Mouse (Mus musculus) liver, embryonic 14 days (tissue): ENCODE data around the gene Itgb7. TPM values are rescaled to one million over a fixed set of nuclear protein-coding genes. Genes with fewer than 3 reads are reported as not detected.

Source experiments
- polyA plus RNA-seq: library from polyadenylated mRNA; depleted of rRNA; stranded (reverse); fragments of >200 nt; gene quantifications from 2 replicates; pipeline ENCODE4 v1.2.3, GENCODE M21; 2012; rRNA removed

The Itgb7 gene
- 2.2 and 2.3 TPM in 2 replicates for polyA plus RNA-seq

GRCm38 (mm10) chr15:102231748-102232147 is at the start of gene Itgb7:
TSS of gene Itgb7 (minus strand) at chr15:102231944.

GRCm38 (mm10) chr15:102279092-102279782 is 47.5 kb upstream of the Itgb7 start, which contains the start of gene Mfsd5:
TSS of gene Mfsd5 (plus strand) at chr15:102279454.

GRCm38 (mm10) chr15:102270274-102270960 is 38.7 kb upstream of the Itgb7 start, which contains the start of gene Gm9918:
TSS of gene Gm9918 (plus strand) at chr15:102270563.

GRCm38 (mm10) chr15:102257202-102258075 is 25.7 kb upstream of the Itgb7 start, which contains the start of gene Rarg:
TSS of gene Rarg (minus strand) at chr15:102257517.

GRCm38 (mm10) chr15:102204674-102205505 is 26.9 kb downstream of the Itgb7 start, which contains the start of gene Csad:
TSS of gene Csad (minus strand) at chr15:102204724.

GRCm38 (mm10) chr15:102202971-102203834 is 28.5 kb downstream of the Itgb7 start, which contains the start of gene Zfp740:
TSS of gene Zfp740 (plus strand) at chr15:102203249.

Other genes with a start within 250 kb of the Itgb7 start
- 40.2 and 40.3 TPM in 2 replicates for gene Krt8, start 227.5 kb downstream of the Itgb7 start, polyA plus RNA-seq
- gene Krt18, start 203.8 kb downstream of the Itgb7 start, polyA plus RNA-seq: 28.2 and 34.2 TPM in 2 replicates
- 72.9 and 76.9 TPM in 2 replicates for gene Eif4b, start 158.2 kb downstream of the Itgb7 start, polyA plus RNA-seq
- 4.7 and 5.4 TPM in 2 replicates for gene Tns2, start 131.5 kb downstream of the Itgb7 start, polyA plus RNA-seq
- 12.4 TPM in 2 replicates for gene Spryd3, start 95.7 kb downstream of the Itgb7 start, polyA plus RNA-seq
- 0.50 and 0.66 TPM in 2 replicates for gene Igfbp6, start 87.6 kb downstream of the Itgb7 start, polyA plus RNA-seq
- 30.7 and 35.5 TPM in 2 replicates for gene Soat2, start 81.4 kb downstream of the Itgb7 start, polyA plus RNA-seq
- 15.1 and 17.1 TPM in 2 replicates for gene Zfp740, start 28.7 kb downstream of the Itgb7 start, polyA plus RNA-seq
- gene Csad, start 27.2 kb downstream of the Itgb7 start, polyA plus RNA-seq: 15.4 and 20.0 TPM in 2 replicates
- gene Rarg, start 25.6 kb upstream of the Itgb7 start, polyA plus RNA-seq: 2.0 and 2.1 TPM in 2 replicates
- gene Gm9918, start 38.6 kb upstream of the Itgb7 start, polyA plus RNA-seq: 0.03 TPM in 2 replicates
- gene Mfsd5, start 47.5 kb upstream of the Itgb7 start, polyA plus RNA-seq: 11.1 and 12.9 TPM in 2 replicates
- 14.5 and 18.7 TPM in 2 replicates for gene Espl1, start 64.3 kb upstream of the Itgb7 start, polyA plus RNA-seq
- 84.4 and 85.9 TPM in 2 replicates for gene Pfdn5, start 94.2 kb upstream of the Itgb7 start, polyA plus RNA-seq
- 27.0 and 31.6 TPM in 2 replicates for gene Myg1, start 99.8 kb upstream of the Itgb7 start, polyA plus RNA-seq
- gene Aaas, start 118.8 kb upstream of the Itgb7 start, polyA plus RNA-seq: 31.9 and 34.2 TPM in 2 replicates
- 0.03 and 0.05 TPM in 2 replicates for gene Sp7, start 135.2 kb upstream of the Itgb7 start, polyA plus RNA-seq
- 10.2 and 11.4 TPM in 2 replicates for gene Sp1, start 174.2 kb upstream of the Itgb7 start, polyA plus RNA-seq
- gene Amhr2, start 213.4 kb upstream of the Itgb7 start, polyA plus RNA-seq: 0.08 and 0.09 TPM in 2 replicates
- gene Prr13, start 227.1 kb upstream of the Itgb7 start, polyA plus RNA-seq: 72.5 and 88.4 TPM in 2 replicates
- gene Pcbp2, start 238.6 kb upstream of the Itgb7 start, polyA plus RNA-seq: 197 and 256 TPM in 2 replicates